Comparison of ENCODE assay signal across 8 mouse cellular contexts in the genomic region with DNA sequence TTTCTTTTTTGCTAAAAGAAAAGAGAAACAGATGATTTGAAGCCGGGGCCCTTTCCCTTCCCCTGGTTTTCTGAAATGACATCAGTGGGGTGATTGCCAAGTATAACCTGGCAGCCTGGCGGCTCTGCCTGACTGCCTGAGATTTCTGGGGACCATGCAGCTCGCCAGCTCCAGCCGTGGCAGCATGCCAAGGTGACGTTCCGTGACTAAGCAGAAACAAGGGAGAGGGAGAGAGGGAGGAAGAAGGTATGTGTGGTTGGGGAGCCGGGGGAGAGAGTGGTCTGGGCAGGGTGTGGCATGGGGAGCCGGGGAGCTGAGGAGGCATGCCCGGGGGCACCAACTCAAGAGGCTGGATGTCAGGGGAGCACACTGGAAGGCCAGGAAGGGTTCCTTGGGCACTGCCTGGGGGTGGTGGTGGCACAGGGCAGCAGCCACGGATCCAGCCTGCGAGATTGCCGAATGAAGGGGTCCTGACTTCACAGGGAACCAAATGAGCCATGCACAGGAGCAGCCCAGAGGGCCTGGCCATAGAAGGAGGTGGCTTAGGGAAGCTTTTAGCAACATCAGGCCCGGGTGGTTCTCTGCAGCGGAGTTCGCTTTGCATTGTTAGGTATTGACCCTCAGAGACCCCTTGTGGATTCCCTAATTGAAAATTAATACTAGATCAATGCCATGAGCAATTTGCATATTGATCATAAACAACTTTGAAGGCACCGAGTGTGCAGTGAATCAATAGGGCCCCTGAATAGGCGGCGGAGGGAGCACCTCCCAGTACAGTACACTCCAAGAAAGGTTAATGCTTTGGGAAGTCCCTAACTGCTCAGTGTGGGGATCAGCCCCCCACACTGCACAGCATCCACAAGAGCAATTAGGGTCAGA.
DNase-seq lines count a peak whose midpoint lies in the region; ATAC-seq and TF ChIP-seq lines count a peak whose summit lies in the region.

No protein-coding gene starts in this region.

- no peak for TF ChIP-seq EP300 in liver, postnatal 0 days (IDR thresholded peaks at IDR 0.05; ENCODE audit: low read depth)

- H3K36me3 ChIP-seq in liver, embryonic 11.5 days (ENCODE audit: control insufficient read depth, insufficient read depth, low read length) = no peaks in the 10 kb centered on the region
- H3K36me3 ChIP-seq in embryonic facial prominence, embryonic 15.5 days = 0 out of 2 replicates have a peak, but pooled peaks cover 3% of the 10 kb centered on the region
- 0 out of 2 replicates have a peak, but pooled peaks cover 5% of the 10 kb centered on the region for H3K36me3 ChIP-seq in heart, embryonic 13.5 days
- H3K36me3 ChIP-seq in kidney, postnatal 0 days (ENCODE audit: insufficient read depth, low read length) = no peaks in the 10 kb centered on the region
- no peaks in the 10 kb centered on the region for H3K36me3 ChIP-seq in liver, postnatal 0 days (replicated peaks; ENCODE audit: insufficient read depth, low read length)

- H3K27ac ChIP-seq in liver, embryonic 11.5 days (ENCODE audit: low read depth, low read length) = no peak overlapping the region; the same call in 1 of the 2 replicates
- peak overlapping the region; percentile 83 for H3K27ac ChIP-seq in embryonic facial prominence, embryonic 15.5 days (replicated peaks)
- H3K27ac ChIP-seq in heart, embryonic 13.5 days (replicated peaks) = peak overlapping the region; percentile 86
- peak overlapping the region; percentile 54; the same call in 1 of the 2 replicates for H3K27ac ChIP-seq in kidney, postnatal 0 days
- H3K27ac ChIP-seq in liver, postnatal 0 days (ENCODE audit: low read depth) = no peak overlapping the region

- H3K9me3 ChIP-seq in liver, embryonic 11.5 days (ENCODE audit: control insufficient read depth, low read length) = no peaks in the 10 kb centered on the region
- H3K9me3 ChIP-seq in embryonic facial prominence, embryonic 15.5 days (replicated peaks) = no peaks in the 10 kb centered on the region
- no peaks in the 10 kb centered on the region for H3K9me3 ChIP-seq in heart, embryonic 13.5 days
- H3K9me3 ChIP-seq in kidney, postnatal 0 days (replicated peaks; ENCODE audit: low read length) = no peaks in the 10 kb centered on the region
- H3K9me3 ChIP-seq in liver, postnatal 0 days (ENCODE audit: low read length) = no peaks in the 10 kb centered on the region

- no peak overlapping the region for H3K4me3 ChIP-seq in liver, embryonic 11.5 days (ENCODE audit: low read depth, low read length)
- no peak overlapping the region for H3K4me3 ChIP-seq in embryonic facial prominence, embryonic 15.5 days (replicated peaks)
- H3K4me3 ChIP-seq in heart, embryonic 13.5 days = no peak overlapping the region
- no peak overlapping the region for H3K4me3 ChIP-seq in kidney, postnatal 0 days (replicated peaks; ENCODE audit: low read depth, low read length)
- no peak overlapping the region for H3K4me3 ChIP-seq in liver, postnatal 0 days (ENCODE audit: low read depth, low read length)

- TF ChIP-seq CTCF in kidney, postnatal 0 days (IDR thresholded peaks at IDR 0.05; ENCODE audit: low read depth) = no peak
- no peak for TF ChIP-seq CTCF in liver, postnatal 0 days (IDR thresholded peaks at IDR 0.05; ENCODE audit: low read depth)

- H3K9ac ChIP-seq in liver, embryonic 11.5 days (ENCODE audit: low read depth, low read length) = no peak overlapping the region
- no peak overlapping the region for H3K9ac ChIP-seq in embryonic facial prominence, embryonic 15.5 days
- peak overlapping the region; percentile 56 for H3K9ac ChIP-seq in heart, embryonic 13.5 days
- H3K9ac ChIP-seq in kidney, postnatal 0 days (ENCODE audit: low read depth, low read length) = no peak overlapping the region
- no peak overlapping the region for H3K9ac ChIP-seq in liver, postnatal 0 days (replicated peaks)

- no peak overlapping the region for H3K4me2 ChIP-seq in liver, embryonic 11.5 days
- H3K4me2 ChIP-seq in embryonic facial prominence, embryonic 15.5 days (replicated peaks) = peak overlapping the region; percentile 31
- peak overlapping the region; percentile 41 for H3K4me2 ChIP-seq in heart, embryonic 13.5 days
- H3K4me2 ChIP-seq in kidney, postnatal 0 days (ENCODE audit: low read length) = peak overlapping the region; percentile 15; the same call in 1 of the 2 replicates
- H3K4me2 ChIP-seq in liver, postnatal 0 days (ENCODE audit: low read depth, low read length) = no peak overlapping the region

- 73% methylated on average over 18 of the region's 18 CpGs for WGBS in liver, embryonic 11.5 days
- WGBS in embryonic facial prominence, embryonic 15.5 days = 25% methylated on average over 18 of the region's 18 CpGs
- 38% methylated on average over 18 of the region's 18 CpGs for WGBS in heart, embryonic 13.5 days
- WGBS in kidney, postnatal 0 days = 32% methylated on average over 18 of the region's 18 CpGs
- 64% methylated on average over 18 of the region's 18 CpGs for WGBS in liver, postnatal 0 days (ENCODE audit: insufficient replicate concordance)

- no peaks in the 10 kb centered on the region for H3K27me3 ChIP-seq in liver, embryonic 11.5 days (replicated peaks; ENCODE audit: control insufficient read depth, insufficient read depth, low read length)
- H3K27me3 ChIP-seq in embryonic facial prominence, embryonic 15.5 days = no peaks in the 10 kb centered on the region
- no peaks in the 10 kb centered on the region for H3K27me3 ChIP-seq in heart, embryonic 13.5 days (replicated peaks)
- H3K27me3 ChIP-seq in kidney, postnatal 0 days (ENCODE audit: insufficient read depth, low read length) = no peaks in the 10 kb centered on the region
- H3K27me3 ChIP-seq in liver, postnatal 0 days (ENCODE audit: insufficient read depth, low read length) = no peaks in the 10 kb centered on the region

- peaks cover 9% of the 10 kb centered on the region for H3K4me1 ChIP-seq in liver, embryonic 11.5 days (replicated peaks; ENCODE audit: control insufficient read depth, insufficient read depth, low read length)
- H3K4me1 ChIP-seq in embryonic facial prominence, embryonic 15.5 days = peaks cover 64% of the 10 kb centered on the region
- H3K4me1 ChIP-seq in heart, embryonic 13.5 days = peaks cover 82% of the 10 kb centered on the region
- H3K4me1 ChIP-seq in kidney, postnatal 0 days (replicated peaks; ENCODE audit: insufficient read depth, low read length) = peaks cover 38% of the 10 kb centered on the region
- peaks cover 4% of the 10 kb centered on the region; the same call in 1 of the 2 replicates for H3K4me1 ChIP-seq in liver, postnatal 0 days (ENCODE audit: insufficient read depth)

- no peak for ATAC-seq in liver, embryonic 11.5 days (replicated peaks; ENCODE audit: low FRiP score)
- peak; percentile 55; the same call in 1 of the 2 replicates for ATAC-seq in embryonic facial prominence, embryonic 15.5 days (ENCODE audit: insufficient number of reproducible peaks, low FRiP score, low TSS enrichment, low read depth)
- peak; percentile 28; the same call in 1 of the 2 replicates for ATAC-seq in heart, embryonic 13.5 days (ENCODE audit: extremely low read depth, insufficient number of reproducible peaks, low FRiP score, low TSS enrichment)
- peak; percentile 67; the same call in 1 of the 2 replicates for ATAC-seq in kidney, postnatal 0 days (replicated peaks; ENCODE audit: low FRiP score, low read depth)
- no peak for ATAC-seq in liver, postnatal 0 days

- peak; percentile 48 for DNase-seq in liver
- DNase-seq in liver, embryonic 11.5 days (ENCODE audit: low spot score) = no peak
- DNase-seq in kidney, postnatal 0 days (ENCODE audit: low spot score) = peak; percentile 76
- peak; percentile 63 for DNase-seq in liver, postnatal 0 days
- DNase-seq in ovary, postnatal 10 days (ENCODE audit: low spot score) = peak; percentile 76
- no peak for DNase-seq in yolk sac, embryonic 10.5 days (ENCODE audit: low spot score)

Comparison
In these comparisons a context has a peak if more than half of its experiments do, and no peak if none do; other contexts are left out.
1. DNase-seq: peak in liver (single experiment), kidney, postnatal 0 days (single experiment), liver, postnatal 0 days (single experiment) and ovary, postnatal 10 days (single experiment); none in liver, embryonic 11.5 days (single experiment) and yolk sac, embryonic 10.5 days (single experiment).
2. ATAC-seq: peak in embryonic facial prominence, embryonic 15.5 days (single experiment), heart, embryonic 13.5 days (single experiment) and kidney, postnatal 0 days (single experiment); none in liver, embryonic 11.5 days (single experiment) and liver, postnatal 0 days (single experiment).
3. H3K27ac ChIP-seq: peak in embryonic facial prominence, embryonic 15.5 days (single experiment), heart, embryonic 13.5 days (single experiment) and kidney, postnatal 0 days (single experiment); none in liver, embryonic 11.5 days (single experiment) and liver, postnatal 0 days (single experiment).
4. H3K4me2 ChIP-seq: peak in embryonic facial prominence, embryonic 15.5 days (single experiment), heart, embryonic 13.5 days (single experiment) and kidney, postnatal 0 days (single experiment); none in liver, embryonic 11.5 days (single experiment) and liver, postnatal 0 days (single experiment).